Mouse (Mus musculus) adrenal gland, postnatal 10 days (tissue): ENCODE results near the gene Dusp1. TPM values are rescaled to one million over a fixed set of nuclear protein-coding genes. Genes with fewer than 3 reads are reported as not detected.

Source experiments
- DNase-seq: peaks from one replicate; pipeline ENCODE4 v3.0.0; 2021; ENCODE audit warnings: mixed read lengths
- total RNA-seq, 2 experiments: library from RNA; stranded (reverse); gene quantifications; 2 replicates each; pipeline ENCODE4 v1.2.3; 2021

The Dusp1 gene
- total RNA-seq, 2 experiments from 2014 or later: 40.3 to 89.1 TPM

DNA sequence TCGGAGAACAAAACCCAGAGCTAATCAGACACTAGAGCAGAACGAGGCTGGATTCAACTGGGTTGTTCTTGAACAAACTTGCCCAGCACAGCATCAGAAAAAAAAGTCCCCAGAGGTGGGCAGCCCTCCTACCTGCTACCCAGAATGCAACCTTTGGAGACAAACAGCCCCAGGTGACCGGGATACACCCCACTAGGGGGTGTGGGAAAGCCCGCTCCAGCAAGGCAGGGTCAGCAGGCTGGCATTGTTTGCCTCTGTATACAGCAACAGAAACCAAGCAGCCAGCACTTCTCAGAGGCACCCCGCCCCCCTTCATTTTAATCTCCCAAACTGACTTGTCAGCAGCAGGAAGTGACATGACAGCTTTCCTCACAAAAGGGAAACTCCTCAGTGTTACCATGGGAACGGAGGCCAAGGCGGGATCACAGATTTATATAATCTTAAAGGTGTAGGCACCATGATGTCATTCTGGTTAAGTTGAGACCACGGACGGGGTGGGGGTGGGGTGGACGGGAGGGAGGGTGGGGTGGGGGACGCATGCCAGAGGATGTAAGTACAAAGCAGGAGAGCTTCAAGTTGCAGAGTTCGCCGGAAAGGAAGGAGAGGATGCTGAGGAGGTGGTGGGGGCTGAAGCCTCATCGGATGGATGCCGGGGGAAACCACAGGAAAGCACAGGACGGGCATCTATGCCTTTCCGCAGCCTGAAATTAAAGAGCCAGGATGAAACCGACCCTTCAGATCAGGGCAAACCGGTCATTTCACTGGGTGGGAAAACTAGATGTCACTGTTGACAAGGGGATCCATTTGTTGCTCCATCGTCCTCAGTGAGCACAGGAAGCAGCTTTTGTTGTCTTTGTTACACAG is 58.9 kb downstream of the Dusp1 start:
- peak; percentile 82 for DNase-seq

DNA sequence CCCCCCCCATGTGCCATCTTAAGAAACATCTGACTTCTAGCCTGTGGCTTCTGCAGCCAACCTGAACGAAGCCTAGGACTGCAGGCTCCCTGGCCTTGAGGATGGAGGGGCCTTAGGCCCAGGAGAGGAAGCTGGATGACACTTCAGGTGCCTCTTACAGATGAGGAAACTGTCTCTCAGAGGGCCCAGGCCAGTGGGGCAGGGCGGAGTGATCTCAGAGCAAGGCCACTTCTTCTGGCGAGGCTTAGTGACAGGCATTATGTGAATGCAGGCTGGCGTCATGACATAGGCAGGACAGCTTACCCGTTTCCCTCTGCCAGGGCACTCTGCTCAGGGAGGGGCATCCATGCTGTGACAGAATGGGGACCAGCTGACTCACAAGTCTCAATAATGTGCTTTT is 60.1 kb downstream of the Dusp1 start:
- no peak for DNase-seq

DNA sequence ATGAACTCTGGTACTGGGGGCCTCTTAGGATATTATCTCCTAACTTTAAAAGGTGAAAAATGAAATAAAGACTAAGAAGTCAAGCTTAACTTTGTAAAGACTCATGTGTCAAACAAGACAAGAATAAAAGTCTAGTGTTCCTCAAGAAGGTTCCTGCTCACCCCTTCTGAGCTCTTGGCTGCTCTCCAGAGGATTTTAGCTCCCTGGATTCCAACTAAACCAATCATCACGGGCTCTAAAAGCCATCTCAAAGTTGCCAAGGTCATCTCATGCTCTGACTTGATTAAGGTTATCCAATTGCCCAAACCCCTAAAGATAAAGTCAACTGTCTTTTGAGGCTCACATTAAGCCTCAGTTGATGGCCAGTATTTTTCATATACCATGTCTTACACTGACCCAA is 63.3 kb downstream of the Dusp1 start:
- DNase-seq: no peak

DNA sequence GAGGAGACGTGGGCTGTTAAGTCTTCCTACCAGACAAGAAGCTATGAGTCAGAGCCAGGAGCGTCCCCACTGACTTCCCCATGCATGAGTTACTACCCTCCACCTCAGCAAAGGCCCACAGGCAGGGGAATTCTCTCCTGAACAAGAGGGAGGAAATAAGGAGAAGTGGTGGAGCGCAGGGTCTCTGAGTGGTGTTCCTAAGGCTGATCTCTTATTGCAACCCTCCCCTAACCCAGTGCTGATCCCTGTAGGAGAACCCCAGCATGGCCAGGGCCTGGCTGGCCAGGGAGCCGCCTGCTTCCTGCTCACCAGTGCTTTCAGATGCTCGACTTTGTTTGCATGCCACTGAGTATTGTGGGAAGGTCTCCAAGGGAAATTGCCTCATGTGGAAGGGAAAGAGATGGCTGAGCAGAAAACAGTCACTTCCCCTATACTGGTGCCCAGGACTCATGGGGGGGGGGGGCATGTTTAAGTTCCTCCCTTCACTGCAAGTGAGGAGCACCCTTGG is 64.5 kb downstream of the Dusp1 start:
- peak; percentile 39 for DNase-seq

DNA sequence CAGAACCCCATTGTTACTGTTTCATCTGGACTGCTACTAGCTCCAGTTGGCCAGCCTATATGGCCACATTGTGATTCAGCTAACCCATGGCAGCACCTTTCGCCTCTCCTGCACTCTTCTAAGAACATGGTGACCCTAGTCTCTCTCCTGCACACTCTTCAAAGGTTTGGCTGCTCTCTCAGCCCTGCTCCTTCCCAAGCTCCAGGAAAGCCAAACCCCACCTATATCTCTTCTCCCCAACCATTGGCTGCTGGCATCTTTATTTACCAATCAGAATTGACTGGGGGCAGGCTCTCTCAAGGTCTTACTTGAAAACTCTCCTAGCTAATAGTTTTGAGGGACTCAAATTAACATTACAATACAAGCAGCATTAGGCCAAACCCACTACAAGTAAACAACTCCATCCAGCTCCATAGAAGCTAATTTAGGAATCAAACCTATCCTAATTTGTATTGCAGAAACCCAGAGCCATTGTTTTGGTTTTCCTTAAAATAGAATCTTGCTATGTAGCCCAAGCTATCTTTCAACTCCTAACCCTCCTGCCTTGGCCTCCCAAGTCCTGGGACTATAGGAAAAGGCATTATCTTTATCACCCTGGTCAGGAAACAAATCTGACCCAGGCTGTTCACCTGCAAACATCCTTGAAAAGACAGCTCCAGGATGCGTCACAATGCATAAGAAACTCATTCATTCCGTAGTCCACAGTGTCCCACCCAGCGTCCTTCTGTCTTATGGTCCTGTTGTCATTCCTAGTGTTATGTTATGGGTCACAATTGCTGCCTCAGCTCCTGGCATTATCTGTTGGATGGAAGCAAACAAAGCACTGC is 67.1 kb downstream of the Dusp1 start:
- no peak for DNase-seq

DNA sequence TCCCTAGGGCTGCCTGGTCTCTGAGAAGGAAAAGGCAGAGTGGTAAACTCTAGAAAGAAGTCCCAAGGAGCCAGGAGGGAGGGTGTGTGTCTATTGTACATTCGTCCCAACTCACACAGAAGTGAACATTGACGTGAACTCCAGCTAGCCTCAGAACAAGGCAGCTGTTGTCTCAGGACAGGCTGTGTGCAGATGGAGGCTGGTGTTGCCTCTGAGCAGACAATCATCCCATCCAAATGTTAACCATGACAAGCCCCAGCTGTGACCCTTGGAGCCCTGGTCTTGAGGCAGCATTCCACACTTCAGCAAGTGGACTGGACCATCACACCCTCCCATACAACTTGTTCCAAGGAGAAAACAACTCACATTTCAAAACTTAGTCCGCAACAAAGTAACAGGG is 69.7 kb downstream of the Dusp1 start:
- no peak for DNase-seq

DNA sequence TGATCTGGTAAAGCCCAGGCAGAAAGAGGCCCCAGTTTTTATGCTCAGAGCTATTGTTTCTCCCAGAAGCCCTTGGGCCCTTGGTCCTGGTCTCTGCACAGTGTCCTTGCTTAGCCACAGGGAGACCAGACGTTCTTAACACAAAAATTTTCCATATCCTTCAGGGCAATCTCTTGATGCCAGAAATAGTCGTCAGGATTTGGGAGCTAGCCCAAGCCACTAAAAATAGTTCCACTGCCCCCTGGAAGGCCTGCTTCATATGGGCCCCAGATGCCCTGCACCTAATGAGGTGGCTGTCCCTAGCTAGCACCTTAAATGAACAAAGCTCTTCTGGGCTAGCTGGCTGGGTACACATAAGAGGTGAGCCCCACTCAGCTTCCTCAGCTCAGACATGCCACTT is 71.0 kb downstream of the Dusp1 start:
- no peak for DNase-seq

DNA sequence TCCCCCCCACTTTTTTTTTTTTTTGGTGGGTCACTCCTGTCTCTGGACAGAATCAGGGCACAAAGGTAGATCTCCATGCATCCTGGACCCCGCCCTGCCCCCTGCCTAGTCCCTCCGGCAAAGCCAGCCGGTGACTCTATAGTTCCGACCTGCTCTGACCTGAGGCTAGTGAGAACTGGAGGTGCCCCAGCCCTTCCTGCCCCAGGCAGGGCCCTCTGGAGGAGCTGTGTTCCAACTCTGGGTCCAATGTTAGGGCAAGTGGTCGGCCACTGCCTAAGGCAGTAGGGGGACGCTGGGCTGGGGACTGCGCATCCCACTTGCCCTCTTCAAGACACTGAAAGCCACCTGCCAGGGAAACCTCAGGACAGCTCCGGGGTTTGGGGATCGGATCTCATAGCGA is 71.9 kb downstream of the Dusp1 start:
- no peak for DNase-seq

DNA sequence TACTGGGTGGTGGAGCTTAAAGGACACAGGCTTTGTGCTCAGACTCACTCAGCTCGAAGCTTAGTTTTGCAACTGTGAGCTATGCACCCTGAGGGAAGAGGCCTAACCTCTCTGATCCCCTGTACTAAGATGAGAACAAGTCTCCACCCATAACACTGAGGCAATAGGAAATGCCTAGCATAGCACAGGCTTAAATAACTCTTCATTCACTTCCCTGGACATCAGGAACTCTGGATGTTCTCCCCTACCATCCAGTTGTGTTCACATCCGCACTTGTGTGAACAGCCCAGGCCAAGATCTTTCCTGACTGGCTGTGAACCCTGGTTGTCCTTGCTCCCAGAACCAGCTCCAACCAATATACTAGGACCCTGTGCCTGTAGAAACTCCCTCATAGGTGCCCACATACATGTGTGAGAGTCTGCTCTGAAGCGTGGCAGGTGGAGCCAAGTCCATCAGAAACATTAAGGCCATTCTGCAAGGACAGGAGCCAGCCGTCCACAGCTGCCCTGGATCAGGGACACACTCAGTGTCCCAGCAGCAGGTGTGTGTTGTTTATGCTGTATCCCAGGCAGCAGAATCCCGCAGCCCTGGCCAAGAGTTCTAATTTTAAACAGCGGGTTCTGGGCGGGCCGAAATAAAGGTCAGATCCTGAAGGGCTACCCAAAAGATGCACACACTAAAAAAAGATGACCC is 73.1 kb downstream of the Dusp1 start:
- DNase-seq: no peak

DNA sequence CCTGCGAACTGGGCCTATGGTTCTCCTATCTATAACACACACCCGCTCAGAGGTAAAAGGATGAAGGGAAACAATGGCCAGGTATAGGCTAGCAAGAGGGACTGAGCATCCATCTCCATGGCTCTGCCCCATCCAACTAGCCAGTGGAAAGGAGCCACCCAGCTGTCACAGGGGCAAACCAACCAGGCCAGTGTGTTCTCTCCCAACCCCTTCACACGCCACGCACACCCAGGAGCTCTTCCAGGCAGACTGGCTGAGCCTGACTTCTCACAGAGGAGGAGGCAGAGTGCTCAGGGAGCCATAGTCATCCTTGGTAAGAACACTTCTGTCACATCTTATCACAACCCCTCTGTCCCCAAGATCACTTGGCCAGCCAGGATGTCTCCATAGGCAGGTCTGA is 74.0 kb downstream of the Dusp1 start:
- DNase-seq: no peak

DNA sequence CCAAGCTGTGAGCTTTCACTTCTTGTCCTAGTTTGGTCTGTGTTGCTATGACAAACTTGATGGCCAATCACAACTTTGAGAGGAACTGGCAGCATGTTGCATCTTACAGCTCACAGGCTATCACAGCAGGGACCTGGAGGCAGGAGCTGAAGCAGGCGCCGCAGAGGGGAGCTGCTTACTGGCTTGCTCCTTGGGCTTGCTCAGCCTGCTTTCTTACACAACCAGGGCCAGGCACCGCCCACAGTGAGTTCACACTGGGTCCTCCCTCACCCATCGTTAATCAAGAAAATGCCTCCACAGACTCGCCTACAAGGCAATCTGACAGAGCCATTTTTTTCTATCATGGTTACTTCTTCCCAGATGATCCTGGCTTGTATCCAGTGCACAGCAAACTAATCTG is 74.7 kb downstream of the Dusp1 start:
- DNase-seq: peak; percentile 40

DNA sequence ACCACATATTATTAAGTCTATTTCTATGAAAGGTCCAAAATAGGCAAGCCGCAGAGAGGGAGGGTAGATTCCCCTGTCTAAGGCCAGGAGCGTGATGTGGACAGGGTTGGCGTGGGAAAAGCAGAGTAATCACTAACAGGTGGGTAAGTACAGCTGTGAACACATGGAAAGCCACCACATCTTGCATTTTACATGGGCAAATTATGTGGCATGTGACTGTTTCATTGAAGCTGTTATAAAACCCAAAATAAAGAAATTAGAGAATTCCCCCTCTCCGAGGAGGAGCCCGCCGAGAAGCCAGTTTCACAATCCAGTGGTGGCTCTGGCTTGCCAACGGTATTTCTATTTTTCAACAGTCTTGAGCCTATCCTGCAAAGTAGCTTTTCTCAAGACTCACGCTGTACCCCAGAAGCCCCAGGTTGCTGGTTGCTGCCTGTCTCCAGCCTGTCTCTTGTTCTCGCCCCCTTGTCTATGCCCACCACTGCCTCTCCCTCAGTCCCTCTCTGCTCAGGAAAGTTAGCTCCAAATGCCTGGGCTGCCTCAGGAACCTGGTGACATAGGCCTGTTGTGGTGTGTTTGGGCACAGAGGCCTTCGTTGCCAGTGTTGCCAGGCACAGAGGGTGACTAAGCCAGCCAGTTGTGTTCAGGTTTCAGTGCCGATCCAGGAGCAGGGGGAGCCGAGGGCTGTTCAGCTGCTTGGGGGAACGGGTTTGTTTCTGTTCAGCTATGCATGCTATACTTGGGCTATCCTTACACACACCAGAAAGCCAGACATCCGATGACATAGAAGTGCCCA is 77.1 kb downstream of the Dusp1 start:
- no peak for DNase-seq

DNA sequence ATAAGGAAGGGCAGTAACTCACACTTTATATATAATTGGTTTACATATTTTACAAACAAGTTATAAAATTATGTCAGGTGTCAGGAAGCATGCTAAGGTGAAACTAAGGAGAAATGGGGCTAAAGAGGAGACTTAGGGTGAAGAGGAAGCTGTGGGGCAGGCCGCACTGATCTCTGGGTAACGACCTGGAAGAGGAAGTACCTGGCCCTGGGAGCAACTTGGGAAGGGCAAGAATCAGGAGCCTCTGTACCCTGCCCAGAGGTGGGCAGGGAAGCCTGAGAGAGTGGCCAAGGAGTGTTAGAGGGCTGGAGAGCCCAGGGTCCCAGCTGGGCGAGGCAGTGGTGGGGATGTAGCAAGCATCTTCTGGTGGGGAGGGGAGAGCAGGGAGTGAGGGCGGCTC is 81.0 kb downstream of the Dusp1 start:
- no peak for DNase-seq

DNA sequence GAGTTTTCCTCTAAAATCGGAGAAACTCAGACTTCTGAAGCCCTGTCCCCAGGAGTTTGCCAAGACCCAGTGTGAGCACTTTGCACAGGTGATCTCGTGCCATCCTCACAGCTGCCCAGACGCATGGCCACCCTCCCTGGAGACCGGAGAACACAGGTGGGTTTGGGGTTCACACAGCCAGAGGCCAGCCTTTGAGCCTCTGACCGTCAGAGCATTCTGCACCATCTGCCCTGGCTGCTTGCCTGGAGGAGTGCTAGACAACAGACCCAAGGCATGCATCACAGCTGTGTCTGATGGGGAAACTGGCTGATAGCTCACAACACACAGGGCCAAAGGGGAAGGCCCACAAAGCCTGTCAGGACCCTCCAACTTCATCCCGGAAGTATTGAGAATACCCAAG is 82.3 kb downstream of the Dusp1 start:
- no peak for DNase-seq

DNA sequence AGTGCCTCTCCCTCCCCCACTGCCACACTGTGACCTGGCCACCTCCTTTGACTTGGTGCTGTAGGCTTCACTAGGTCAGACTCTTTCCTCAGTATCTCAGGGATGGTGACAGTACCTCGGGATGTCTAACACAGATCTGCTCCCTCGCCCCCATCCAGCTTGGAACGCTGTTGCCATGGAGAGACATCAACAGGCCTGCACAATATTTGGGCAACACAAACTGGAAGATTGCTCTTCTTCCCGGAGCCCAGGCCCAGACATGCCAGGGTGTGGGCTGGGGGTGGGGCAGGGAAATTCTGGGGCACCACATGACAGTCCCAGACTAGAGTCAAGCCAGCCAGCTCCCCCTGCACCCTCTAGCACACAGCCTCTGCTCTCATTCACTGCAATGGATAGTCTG is 83.3 kb downstream of the Dusp1 start:
- DNase-seq: no peak

DNA sequence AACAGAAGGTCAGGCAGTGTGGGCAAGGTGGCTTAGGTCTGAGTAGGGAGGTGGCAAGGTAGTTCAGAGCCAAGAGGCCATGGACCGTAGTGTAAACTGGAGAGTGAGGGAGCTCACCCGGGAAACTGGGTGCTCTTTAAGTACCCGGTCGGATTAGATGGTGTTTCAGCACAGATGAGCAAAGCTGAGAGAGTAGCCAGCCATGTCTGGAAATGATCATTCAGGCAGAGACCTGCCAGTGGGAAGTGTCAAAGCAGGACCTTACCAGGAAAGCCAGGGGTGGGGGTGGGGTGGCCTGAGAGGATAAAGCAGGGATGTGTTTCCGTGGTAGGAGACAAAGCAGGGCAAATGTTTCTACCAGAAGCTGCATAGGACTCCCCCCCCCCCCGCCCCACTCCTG is 85.1 kb downstream of the Dusp1 start:
- DNase-seq: no peak

DNA sequence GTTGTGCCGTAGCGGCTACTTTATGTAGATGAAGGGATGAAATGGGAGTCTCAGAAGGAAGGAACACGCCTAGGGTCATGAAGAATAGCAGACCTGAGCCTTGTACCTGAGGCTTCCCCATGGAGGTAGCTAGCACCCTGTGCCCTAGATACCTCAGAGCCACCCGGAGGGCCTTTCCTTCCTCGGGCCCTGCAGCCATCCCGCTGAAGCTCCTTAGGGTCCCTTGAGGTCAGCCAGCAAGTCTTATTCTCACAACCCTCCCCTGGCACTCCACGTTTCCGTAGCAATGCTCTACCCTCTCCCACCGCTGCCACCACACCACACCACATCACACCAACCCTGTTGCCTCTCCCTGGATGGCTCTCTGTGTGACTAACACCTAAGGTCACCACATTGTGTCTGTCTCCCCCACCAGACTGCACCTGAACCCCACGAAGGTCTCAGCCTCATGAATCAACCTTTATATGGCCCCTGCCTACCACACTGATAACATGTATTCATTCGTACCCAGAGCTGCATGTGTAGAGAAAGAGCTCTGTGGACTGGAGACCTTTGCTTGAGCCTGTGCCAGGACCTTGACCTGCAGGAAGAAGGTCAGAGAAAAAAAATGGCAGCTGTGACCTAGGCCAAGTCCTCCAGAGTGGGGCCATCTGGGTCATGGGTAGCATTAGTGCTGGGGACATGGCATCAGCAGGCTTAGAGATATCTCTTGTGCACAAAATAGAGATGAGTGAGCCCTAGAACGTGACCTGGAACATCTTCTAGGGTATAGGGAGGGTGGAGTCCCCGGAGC is 93.6 kb downstream of the Dusp1 start:
- no peak for DNase-seq

DNA sequence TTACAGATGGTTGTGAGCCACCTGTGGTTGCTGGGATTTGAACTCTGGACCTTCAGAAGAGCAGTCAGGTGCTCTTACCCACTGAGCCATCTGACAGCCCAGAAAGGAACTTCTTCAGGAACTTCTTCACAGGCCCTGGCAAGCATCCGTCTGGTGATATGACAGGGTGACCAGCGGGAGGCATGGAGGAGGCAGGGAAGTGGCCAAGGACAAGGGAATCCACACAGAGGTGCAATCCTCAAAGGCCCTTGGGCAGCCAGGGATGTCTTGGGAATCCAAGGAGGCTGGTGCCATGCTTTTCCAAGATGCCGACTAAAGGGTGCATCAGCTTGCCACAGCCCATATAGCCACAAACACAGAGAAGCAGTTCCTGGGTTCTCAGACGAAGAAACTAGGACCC is 94.3 kb downstream of the Dusp1 start:
- no peak for DNase-seq

DNA sequence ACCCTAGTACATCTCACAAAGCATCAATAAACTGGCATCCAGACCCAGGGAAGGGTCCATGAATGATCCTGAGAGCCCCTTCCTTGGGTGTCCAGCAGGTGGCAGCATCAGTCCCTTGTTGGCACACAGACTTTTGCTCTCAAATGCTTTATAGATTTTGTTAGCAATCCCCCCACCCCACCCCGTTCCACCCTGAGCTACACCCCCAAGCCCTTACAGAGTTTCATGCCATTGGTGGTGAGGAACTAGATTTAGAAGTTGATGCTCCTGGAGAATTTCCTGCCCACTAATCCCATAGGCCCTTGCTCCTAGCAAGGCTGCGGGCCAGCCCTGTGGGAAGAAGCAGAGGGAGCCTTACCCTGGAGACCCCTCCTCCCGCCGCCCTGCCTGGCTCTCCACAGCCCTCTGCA is 95.2 kb downstream of the Dusp1 start:
- DNase-seq: peak; percentile 89

DNA sequence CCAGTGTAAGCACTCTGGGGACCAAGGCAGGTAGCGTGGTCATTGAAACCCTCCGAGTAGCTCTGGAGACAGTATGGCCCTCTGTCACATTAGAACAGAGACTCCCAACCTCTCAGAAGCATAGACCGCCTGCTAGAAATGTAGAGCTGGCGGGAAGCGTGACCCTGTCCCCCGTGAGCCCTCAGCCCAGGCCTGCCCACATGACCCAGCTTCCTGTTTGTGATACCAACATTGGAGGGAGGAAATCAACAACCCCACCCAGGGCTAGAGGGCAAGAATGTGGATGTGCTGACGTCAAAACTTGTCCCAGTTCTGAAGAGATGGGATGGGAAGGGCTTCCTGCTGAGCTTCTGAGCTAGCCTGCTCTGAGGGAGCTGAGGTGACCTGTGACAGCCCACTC is 97.0 kb downstream of the Dusp1 start:
- DNase-seq: peak; percentile 51

DNA sequence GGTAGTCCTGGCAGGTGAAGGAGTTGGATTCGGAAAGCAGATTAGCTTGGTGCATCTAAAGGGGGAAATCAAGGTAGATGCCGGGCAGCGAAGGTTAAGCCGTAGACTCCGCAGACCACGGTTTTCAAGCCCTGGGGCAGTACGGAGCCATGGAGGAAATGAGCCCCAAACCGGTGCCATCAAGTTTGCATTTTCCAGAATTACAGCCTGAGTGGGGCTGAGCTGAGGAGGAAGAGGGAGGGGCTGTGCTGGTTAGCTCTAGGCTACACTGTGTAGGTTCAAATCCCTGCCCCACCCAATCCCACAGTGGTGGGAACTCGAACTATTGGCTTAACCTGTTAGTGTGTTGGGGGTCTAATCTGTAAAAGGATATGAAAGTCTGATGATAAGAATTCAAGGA is 97.4 kb downstream of the Dusp1 start:
- no peak for DNase-seq
